Mouse (Mus musculus) midbrain, postnatal 0 days (tissue): Measurements from ENCODE around the gene Mmp19. TPM values are rescaled to one million over a fixed set of nuclear protein-coding genes. Genes with fewer than 3 reads are reported as not detected.

ENCODE experiments used
- ATAC-seq: fragments of 200-750 bp; cut with Nextera tagmentation; 2 replicates; pipeline ENCODE4 v1.8.0; 2017; ENCODE audit warnings: moderate number of reproducible peaks, mild to moderate bottlenecking, moderate TSS enrichment, moderate library complexity; ENCODE audit not compliant: low FRiP score
- DNase-seq: peaks from one replicate; pipeline ENCODE4 v3.0.0-alpha.2; 2015; ENCODE audit warnings: low spot score
- H3K27ac ChIP-seq: fragments of 300-500 bp; sonication (generic); 2 replicates; pipeline ENCODE4 v1.5.1; 2014; ENCODE audit warnings: low read depth, mild to moderate bottlenecking, low read length, mixed read lengths
- H3K27me3 ChIP-seq: fragments of 300-500 bp; sonication (generic); 2 replicates; pipeline ENCODE4 v1.6.1; 2014; ENCODE audit warnings: low read length, control low read depth, mixed read lengths; ENCODE audit not compliant: insufficient read depth
- H3K36me3 ChIP-seq: fragments of 300-500 bp; sonication (generic); 2 replicates; pipeline ENCODE4 v1.6.1; 2014; ENCODE audit warnings: low read length, control low read depth, mixed read lengths; ENCODE audit not compliant: insufficient read depth
- H3K4me1 ChIP-seq: fragments of 300-500 bp; sonication (generic); 2 replicates; pipeline ENCODE4 v1.6.1; 2014; ENCODE audit warnings: mild to moderate bottlenecking, control low read depth, antibody characterized with exemption, low read length, mixed read lengths; ENCODE audit not compliant: insufficient read depth
- H3K4me2 ChIP-seq: fragments of 300-500 bp; sonication (generic); 2 replicates; pipeline ENCODE4 v1.6.1; 2014; ENCODE audit warnings: low read depth, mild to moderate bottlenecking, low read length, mixed read lengths; ENCODE audit not compliant: poor library complexity, severe bottlenecking
- H3K4me3 ChIP-seq: fragments of 300-500 bp; sonication (generic); 2 replicates; pipeline ENCODE4 v1.5.1; 2014; ENCODE audit warnings: low read depth, mild to moderate bottlenecking, low read length, moderate library complexity
- H3K9ac ChIP-seq: fragments of 300-500 bp; sonication (generic); replicated peaks from 2 replicates; pipeline ENCODE4 v1.6.1; 2014; ENCODE audit warnings: mild to moderate bottlenecking, low read length, moderate library complexity, mixed read lengths; ENCODE audit not compliant: poor library complexity, severe bottlenecking
- H3K9me3 ChIP-seq: fragments of 300-500 bp; sonication (generic); 2 replicates; pipeline ENCODE4 v1.6.1; 2016; ENCODE audit warnings: low read length, control low read depth
- CTCF ChIP-seq: IDR thresholded peaks from 2 replicates; pipeline ENCODE4 v1.5.1; 2016; ENCODE audit warnings: antibody characterized with exemption, mild to moderate bottlenecking
- WGBS: fragments of 180-500 bp; shearing (Covaris S2); extraction: QIAGEN DNeasy Blood & Tissue Kit; methylation state at CpG from one replicate; pipeline ENCODE4 v1.1.7; 2014; 5-methylcytosine and 5-hydroxymethylcytosine counted together
- polyA plus RNA-seq: library from polyadenylated mRNA; unstranded; fragments of >200 nt; fragmentation: Nextera tagmentation; extraction: Ambion mirVana; gene quantifications from 2 replicates; pipeline ENCODE4 v1.2.1, GENCODE M21; 2015
- total RNA-seq: library from RNA; depleted of rRNA; stranded (reverse); fragments of >200 nt; gene quantifications from 2 replicates; pipeline ENCODE4 v1.2.3, GENCODE M21; 2014; rRNA removed

The Mmp19 gene
- total and polyA plus RNA-seq, 2 experiments from 2014 or later, result 0.54 to 1.3 TPM

GRCm38 (mm10) chr10:128848426-128848825, 57.7 kb downstream of the Mmp19 start:
- Histone ChIP-seq H3K27ac (no peak overlapping the region), H3K4me2 (no peak overlapping the region), H3K4me3 (no peak overlapping the region), H3K27me3 (no peaks in the 10 kb centered on the region), H3K4me1 (no peaks in the 10 kb centered on the region), H3K9ac (no peak overlapping the region), H3K9me3 (no peaks in the 10 kb centered on the region), H3K36me3 (no peaks in the 10 kb centered on the region; the same call in 1 of the 2 replicates)
- no peak for DNase-seq
- WGBS, result 81% methylated on average over 2 of the region's 2 CpGs
- TF ChIP-seq CTCF, result no peak
- no peak for ATAC-seq

GRCm38 (mm10) chr10:128850339-128850738, 59.6 kb downstream of the Mmp19 start:
- no peak overlapping the region for H3K4me3 ChIP-seq
- 76% methylated on average over 3 of the region's 3 CpGs for WGBS

More at GRCm38 (mm10) chr10:128850339-128850738, 59.6 kb downstream of the Mmp19 start:
- Histone ChIP-seq H3K9me3 (no peaks in the 10 kb centered on the region), H3K4me1 (no peaks in the 10 kb centered on the region), H3K4me2 (no peak overlapping the region), H3K27me3 (no peaks in the 10 kb centered on the region), H3K36me3 (no peaks in the 10 kb centered on the region; the same call in 1 of the 2 replicates), H3K27ac (no peak overlapping the region), H3K9ac (no peak overlapping the region)
- DNase-seq (no peak), ATAC-seq (no peak)
- no peak for TF ChIP-seq CTCF

Other genes with a start within 250 kb of the Mmp19 start
- gene Zc3h10, start 243.1 kb upstream of the Mmp19 start, total RNA-seq, result 20.6 and 30.3 TPM in 2 replicates
- gene Zc3h10, start 243.1 kb upstream of the Mmp19 start, polyA plus RNA-seq, result 12.0 and 12.5 TPM in 2 replicates
- gene Rpl41, start 241.6 kb upstream of the Mmp19 start, total RNA-seq, result 772 and 807 TPM in 2 replicates
- gene Rpl41, start 241.6 kb upstream of the Mmp19 start, polyA plus RNA-seq, result 2,464 and 2,473 TPM in 2 replicates
- 78.0 and 82.4 TPM in 2 replicates for gene Pa2g4, start 224.9 kb upstream of the Mmp19 start, total RNA-seq
- gene Pa2g4, start 224.9 kb upstream of the Mmp19 start, polyA plus RNA-seq, result 107 and 110 TPM in 2 replicates
- gene Erbb3, start 201.3 kb upstream of the Mmp19 start, total RNA-seq, result 1.1 and 1.2 TPM in 2 replicates
- 0.21 and 0.33 TPM in 2 replicates for gene Erbb3, start 201.3 kb upstream of the Mmp19 start, polyA plus RNA-seq
- 1,580 and 1,646 TPM in 2 replicates for gene Rps26, start 164.2 kb upstream of the Mmp19 start, total RNA-seq
- gene Rps26, start 164.2 kb upstream of the Mmp19 start, polyA plus RNA-seq, result 382 and 398 TPM in 2 replicates
- 21.9 and 26.2 TPM in 2 replicates for gene Ikzf4, start 144.9 kb upstream of the Mmp19 start, total RNA-seq
- 16.8 and 17.9 TPM in 2 replicates for gene Ikzf4, start 144.9 kb upstream of the Mmp19 start, polyA plus RNA-seq
- gene Suox, start 116.8 kb upstream of the Mmp19 start, total RNA-seq, result 11.5 and 15.7 TPM in 2 replicates
- gene Suox, start 116.8 kb upstream of the Mmp19 start, polyA plus RNA-seq, result 8.9 and 11.8 TPM in 2 replicates
- 129 and 131 TPM in 2 replicates for gene Rab5b, start 94.6 kb upstream of the Mmp19 start, total RNA-seq
- 112 and 115 TPM in 2 replicates for gene Rab5b, start 94.6 kb upstream of the Mmp19 start, polyA plus RNA-seq
- gene Pmel, start 86.7 kb upstream of the Mmp19 start, total RNA-seq, result 0.76 and 3.4 TPM in 2 replicates
- gene Pmel, start 86.7 kb upstream of the Mmp19 start, polyA plus RNA-seq, result 1.0 and 1.1 TPM in 2 replicates
- gene Cdk2, start 85.9 kb upstream of the Mmp19 start, total RNA-seq, result 7.8 and 11.1 TPM in 2 replicates
- gene Cdk2, start 85.9 kb upstream of the Mmp19 start, polyA plus RNA-seq, result 8.7 and 10.7 TPM in 2 replicates
- 4.5 and 7.5 TPM in 2 replicates for gene Dgka, start 46.1 kb upstream of the Mmp19 start, total RNA-seq
- 4.9 and 5.1 TPM in 2 replicates for gene Dgka, start 46.1 kb upstream of the Mmp19 start, polyA plus RNA-seq
- 54.9 and 60.1 TPM in 2 replicates for gene Pym1, start 43.0 kb upstream of the Mmp19 start, total RNA-seq
- 48.0 and 52.2 TPM in 2 replicates for gene Pym1, start 43.0 kb upstream of the Mmp19 start, polyA plus RNA-seq
- 31.4 and 39.4 TPM in 2 replicates for gene Dnajc14, start 13.2 kb downstream of the Mmp19 start, total RNA-seq
- gene Dnajc14, start 13.2 kb downstream of the Mmp19 start, polyA plus RNA-seq, result 34.6 and 37.7 TPM in 2 replicates
- gene Tmem198b, start 13.5 kb downstream of the Mmp19 start, total RNA-seq, result 18.6 and 21.8 TPM in 2 replicates
- 17.1 and 18.9 TPM in 2 replicates for gene Tmem198b, start 13.5 kb downstream of the Mmp19 start, polyA plus RNA-seq
- 30.7 and 36.8 TPM in 2 replicates for gene Sarnp, start 26.4 kb downstream of the Mmp19 start, total RNA-seq
- gene Sarnp, start 26.4 kb downstream of the Mmp19 start, polyA plus RNA-seq, result 120 and 126 TPM in 2 replicates
- gene Ormdl2, start 30.7 kb downstream of the Mmp19 start, total RNA-seq, result 6.9 and 11.1 TPM in 2 replicates
- 15.0 and 15.6 TPM in 2 replicates for gene Ormdl2, start 30.7 kb downstream of the Mmp19 start, polyA plus RNA-seq
- gene Gdf11, start 100.8 kb downstream of the Mmp19 start, total RNA-seq, result 16.9 and 22.4 TPM in 2 replicates
- 6.5 and 7.5 TPM in 2 replicates for gene Gdf11, start 100.8 kb downstream of the Mmp19 start, polyA plus RNA-seq
- 16.6 and 28.6 TPM in 2 replicates for gene Cd63, start 110.1 kb downstream of the Mmp19 start, total RNA-seq
- gene Cd63, start 110.1 kb downstream of the Mmp19 start, polyA plus RNA-seq, result 231 and 238 TPM in 2 replicates
- gene Rdh5, start 132.0 kb downstream of the Mmp19 start, total RNA-seq, result 8.8 and 10.5 TPM in 2 replicates
- gene Rdh5, start 132.0 kb downstream of the Mmp19 start, polyA plus RNA-seq, result 8.8 and 10.8 TPM in 2 replicates
- 87.8 and 100 TPM in 2 replicates for gene Bloc1s1, start 133.1 kb downstream of the Mmp19 start, total RNA-seq
- 240 and 265 TPM in 2 replicates for gene Bloc1s1, start 133.1 kb downstream of the Mmp19 start, polyA plus RNA-seq
- gene Itga7, start 142.9 kb downstream of the Mmp19 start, total RNA-seq, result 18.9 and 23.3 TPM in 2 replicates
- gene Itga7, start 142.9 kb downstream of the Mmp19 start, polyA plus RNA-seq, result 13.6 and 14.0 TPM in 2 replicates
- not detected in 2 replicates for gene Mettl7b, start 170.1 kb downstream of the Mmp19 start, total RNA-seq
- not detected in 2 replicates for gene Mettl7b, start 170.1 kb downstream of the Mmp19 start, polyA plus RNA-seq
- gene Olfr9, start 198.5 kb downstream of the Mmp19 start, total RNA-seq, result not detected in 2 replicates
- not detected in 2 replicates for gene Olfr9, start 198.5 kb downstream of the Mmp19 start, polyA plus RNA-seq
- not detected in 2 replicates for gene Olfr763, start 219.9 kb downstream of the Mmp19 start, total RNA-seq
- not detected in 2 replicates for gene Olfr763, start 219.9 kb downstream of the Mmp19 start, polyA plus RNA-seq
- not detected in 2 replicates for gene Olfr764-ps1, start 249.0 kb downstream of the Mmp19 start, total RNA-seq
- gene Olfr764-ps1, start 249.0 kb downstream of the Mmp19 start, polyA plus RNA-seq, result not detected in 2 replicates